Mouse (Mus musculus): Measurements from ENCODE around the gene Noxo1. TPM values are rescaled to one million over a fixed set of nuclear protein-coding genes. Genes with fewer than 3 reads are reported as not detected.
"Not testable (repeated sequence)": the region's sequence is repeated elsewhere in the genome, so short reads cannot be mapped to it uniquely, and the experiment has no call there.

The Noxo1 gene
- total RNA-seq, 2 experiments from 2014 or later = 0.77 to 0.99 TPM

GRCm38 (mm10) chr17:24677500-24678080, 18.4 kb upstream of the Noxo1 start:
- DNase-seq = no peak

GRCm38 (mm10) chr17:24686514-24686913, 9.5 kb upstream of the Noxo1 start:
- DNase-seq = peak in 1 of 2 experiments; percentile 28

GRCm38 (mm10) chr17:24687146-24687595, 8.9 kb upstream of the Noxo1 start:
- DNase-seq = peak; percentile 63 to 64

GRCm38 (mm10) chr17:24687599-24687998, 8.4 kb upstream of the Noxo1 start:
- DNase-seq = no peak

- no peak for DNase-seq
Measured at GRCm38 (mm10) chr17:24689251-24690081, 6.6 kb upstream of the Noxo1 start, which contains the start of gene Syngr3. Gene Syngr3, minus strand, starts transcription at chr17:24689955.

GRCm38 (mm10) chr17:24692385-24692784, 3.6 kb upstream of the Noxo1 start:
- DNase-seq = peak in 1 of 2 experiments; percentile 28

- no peak for DNase-seq
Measured at GRCm38 (mm10) chr17:24695326-24696010, 566 bp upstream of the Noxo1 start.

- DNase-seq = no peak
Measured at GRCm38 (mm10) chr17:24697985-24698384, 2.0 kb downstream of the Noxo1 start.

GRCm38 (mm10) chr17:24698715-24699114, 2.7 kb downstream of the Noxo1 start:
- DNase-seq = no peak

- DNase-seq = no peak
Measured at GRCm38 (mm10) chr17:24699473-24699872, 3.4 kb downstream of the Noxo1 start.

GRCm38 (mm10) chr17:24701251-24701650, 5.2 kb downstream of the Noxo1 start:
- DNase-seq = no peak

GRCm38 (mm10) chr17:24705821-24706220, 9.8 kb downstream of the Noxo1 start:
- DNase-seq = no peak

- peak; percentile 94 to 97 for DNase-seq
Measured at GRCm38 (mm10) chr17:24706982-24707800, 11.2 kb downstream of the Noxo1 start, which contains the start of gene Tbl3. Gene Tbl3, minus strand, starts transcription at chr17:24707660.

GRCm38 (mm10) chr17:24707801-24708425, 11.9 kb downstream of the Noxo1 start:
- DNase-seq = no peak

- DNase-seq = no peak
Measured at GRCm38 (mm10) chr17:24708646-24709045, 12.6 kb downstream of the Noxo1 start.

GRCm38 (mm10) chr17:24715556-24715955, 19.5 kb downstream of the Noxo1 start:
- no peak for DNase-seq

GRCm38 (mm10) chr17:24716166-24716682, 20.2 kb downstream of the Noxo1 start:
- DNase-seq = no peak

- no peak for DNase-seq
Measured at GRCm38 (mm10) chr17:24717943-24718342, 21.9 kb downstream of the Noxo1 start, which contains the start of the genes Rnf151 and Rps2. Gene Rnf151, minus strand, starts transcription at chr17:24718063. Gene Rps2, plus strand, starts transcription at chr17:24718116.

GRCm38 (mm10) chr17:24718938-24719337, 22.9 kb downstream of the Noxo1 start:
- not testable (repeated sequence) for DNase-seq

GRCm38 (mm10) chr17:24719494-24720222, 23.6 kb downstream of the Noxo1 start:
- DNase-seq = peak; percentile 97 to 99

Data from heart, adult 18-20 months (tissue).